Mouse (Mus musculus) right cerebral cortex, postnatal 14 days (tissue): ENCODE results near the gene 1500009L16Rik.
A peak's percentile ranks its signal among the peaks of the same experiment; 100 is the strongest.

Experiments used
- DNase-seq: peaks from one replicate; pipeline ENCODE4 v3.0.0; 2022

1500009L16Rik gene

DNA sequence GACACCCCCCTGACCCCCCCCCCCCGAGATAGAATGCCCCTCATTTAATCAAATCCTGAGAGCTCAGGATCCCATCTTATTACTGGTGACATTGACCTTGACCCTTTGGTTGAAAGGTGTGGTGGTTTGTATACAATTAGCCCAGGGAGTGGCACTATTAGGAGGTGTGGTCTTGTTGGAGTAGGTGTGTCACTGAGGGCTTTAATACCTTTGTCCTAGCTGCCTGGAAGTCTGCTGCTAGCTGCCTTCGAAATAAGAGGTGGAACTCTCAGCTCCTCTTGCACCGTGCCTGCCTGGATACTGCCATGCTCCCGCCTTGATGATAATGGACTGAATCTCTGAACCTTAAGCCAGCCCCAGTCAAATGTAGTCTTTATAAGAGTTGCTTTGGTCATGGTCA lies 41.2 kb downstream of the 1500009L16Rik start:
- DNase-seq = no peak

GRCm38 (mm10) chr10:83766882-83767281 lies 44.2 kb downstream of the 1500009L16Rik start:
- DNase-seq = no peak

- peak; percentile 73 for DNase-seq
Observed at GRCm38 (mm10) chr10:83776272-83776878, 53.7 kb downstream of the 1500009L16Rik start.

- DNase-seq = no peak
Observed at GRCm38 (mm10) chr10:83777253-83777652, 54.6 kb downstream of the 1500009L16Rik start.

GRCm38 (mm10) chr10:83781854-83782253 lies 59.2 kb downstream of the 1500009L16Rik start:
- DNase-seq = no peak

DNA sequence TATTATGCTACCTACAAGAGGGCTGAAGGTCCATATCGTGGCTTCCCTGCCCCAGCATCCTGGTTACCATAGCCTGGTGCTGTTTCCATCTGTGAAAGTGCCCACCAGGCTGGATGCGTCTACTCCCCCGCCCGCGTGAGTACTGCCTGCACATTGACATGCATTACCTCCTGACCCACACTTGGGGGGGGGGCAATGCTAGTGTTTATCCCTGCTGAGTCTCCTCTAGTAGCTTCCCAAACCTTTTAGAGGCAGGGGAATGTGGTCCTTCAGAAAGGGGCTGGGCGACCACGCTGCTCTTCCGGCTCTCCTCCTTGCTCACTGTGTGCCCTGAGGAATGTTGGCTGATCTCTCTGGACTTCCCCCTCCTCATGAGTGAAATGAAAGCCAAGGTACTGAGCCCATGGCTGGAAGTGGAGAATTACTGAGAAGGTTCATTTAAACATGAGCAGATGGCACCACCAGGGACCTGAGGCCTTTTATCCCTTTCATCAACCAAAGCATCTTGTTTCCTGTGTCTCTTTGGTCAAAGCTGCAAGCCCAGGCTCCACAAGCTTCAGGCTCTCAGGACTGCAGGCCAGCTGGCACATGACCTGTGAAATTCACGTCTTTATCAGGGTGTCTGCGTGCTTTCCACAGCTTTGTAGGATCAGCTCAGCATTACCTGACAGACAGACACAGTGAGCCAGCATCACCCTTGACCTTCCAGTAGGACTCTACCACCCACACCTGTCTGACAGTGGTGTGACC lies 59.9 kb downstream of the 1500009L16Rik start:
- DNase-seq = no peak

GRCm38 (mm10) chr10:83785003-83785402 lies 62.3 kb downstream of the 1500009L16Rik start:
- DNase-seq = peak; percentile 52

GRCm38 (mm10) chr10:83785627-83786392 lies 63.1 kb downstream of the 1500009L16Rik start:
- no peak for DNase-seq

DNA sequence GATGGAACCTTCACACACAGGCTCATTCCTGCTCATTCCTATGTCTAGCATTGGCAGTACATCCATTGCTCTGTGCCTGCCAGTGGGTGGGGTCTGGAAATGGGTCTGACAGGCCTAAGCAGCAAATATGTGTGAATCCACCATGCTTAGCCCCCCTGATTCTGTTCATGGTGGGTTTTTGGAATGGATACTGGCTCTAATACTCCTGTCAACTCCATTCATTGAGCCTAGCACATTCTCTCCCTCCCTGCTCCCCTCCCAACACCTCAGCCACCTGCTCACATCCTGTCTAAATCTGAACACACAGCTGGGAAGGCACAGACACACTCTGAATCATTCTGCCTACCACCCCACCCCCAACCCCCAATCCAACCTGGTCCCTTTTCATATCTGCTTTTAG lies 72.4 kb downstream of the 1500009L16Rik start:
- DNase-seq = no peak

DNA sequence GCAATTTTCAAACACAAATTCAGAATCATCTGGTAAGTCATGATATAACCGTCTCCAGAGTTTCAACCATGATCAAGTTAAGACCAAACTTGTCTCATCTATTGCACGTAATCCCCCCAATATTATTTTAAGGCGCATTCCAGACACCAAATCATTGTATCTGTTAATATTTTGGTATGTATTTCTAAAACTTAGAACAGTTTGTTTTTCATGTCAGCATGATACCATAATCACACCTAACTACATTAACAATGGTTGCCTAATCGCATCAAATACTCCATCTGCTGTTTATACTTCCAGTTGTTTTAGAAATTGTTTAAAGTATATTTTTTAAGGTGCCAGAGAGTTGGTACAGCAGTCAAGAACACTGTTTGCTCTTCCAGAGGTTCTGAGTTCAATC lies 72.8 kb downstream of the 1500009L16Rik start:
- no peak for DNase-seq

- no peak for DNase-seq
Observed at GRCm38 (mm10) chr10:83804021-83804420, 81.4 kb downstream of the 1500009L16Rik start.

DNA sequence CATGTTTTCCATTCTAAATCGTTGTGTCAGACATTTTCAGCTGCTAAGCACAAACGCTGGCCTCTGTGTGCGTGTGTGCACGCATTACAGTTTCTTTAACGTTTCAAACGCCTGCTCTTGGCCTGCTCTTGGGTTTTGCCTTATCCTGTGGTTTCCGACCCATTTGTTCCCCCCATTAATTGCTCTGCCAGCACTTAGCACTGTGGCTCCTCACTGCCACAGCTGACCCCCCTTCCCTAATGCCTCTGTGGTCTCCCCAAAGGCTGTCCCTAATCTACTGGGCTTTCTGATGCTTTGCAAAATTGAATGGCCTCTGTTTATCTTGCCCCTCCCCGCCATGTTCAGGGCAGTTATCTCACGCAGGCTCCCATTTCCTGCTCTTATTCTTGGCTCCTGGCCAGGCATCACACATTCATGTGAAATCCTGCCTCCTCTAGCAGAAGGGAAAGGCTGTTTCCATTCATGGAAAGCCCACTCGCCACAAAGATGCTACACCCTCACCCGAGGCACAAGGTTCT lies 82.6 kb downstream of the 1500009L16Rik start:
- DNase-seq = no peak

DNA sequence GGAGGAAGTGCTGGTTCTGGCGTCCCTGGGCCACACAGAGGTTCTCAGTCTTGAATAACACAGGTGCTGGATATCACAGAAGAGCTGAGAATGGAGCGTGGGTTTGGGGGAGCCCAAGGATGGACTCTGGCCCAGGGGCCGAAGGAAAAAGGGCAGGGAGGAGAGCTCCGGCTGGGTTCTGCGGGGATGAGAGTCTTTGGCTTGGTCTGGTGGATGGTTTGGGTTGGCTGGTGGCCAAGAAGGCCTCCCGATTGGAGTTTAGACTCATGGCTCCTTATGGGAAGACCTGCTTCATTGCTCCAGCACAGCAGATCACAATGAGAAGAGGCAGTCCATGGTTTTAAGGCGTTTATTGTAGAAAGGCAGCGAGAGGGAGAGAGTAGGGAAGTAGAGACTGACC lies 84.6 kb downstream of the 1500009L16Rik start:
- no peak for DNase-seq
